Mouse (Mus musculus): ENCODE data around the gene Nlgn3. TPM values are rescaled to one million over a fixed set of nuclear protein-coding genes. Genes with fewer than 3 reads are reported as not detected.

The Nlgn3 gene
- total and polyA plus RNA-seq, 3 experiments = 0.04 to 0.76 (median 0.12) TPM

GRCm38 (mm10) chrX:101369001-101369400 is 70.0 kb downstream of the Nlgn3 start:
- Histone ChIP-seq H3K27ac (ENCODE audit: insufficient read depth, low read depth) (no peak overlapping the region), H3K4me1 (ENCODE audit: control insufficient read depth in 1 of 2, insufficient read depth in 2 of 2) (peaks cover 0 to 7% of the 10 kb centered on the region in 2 experiments; a peak in 2 of 4 replicates), H3K27me3 (replicated peaks) (no peaks in the 10 kb centered on the region), H3K4me3 (replicated peaks in 1 of 3; ENCODE audit: low read depth in 2 of 3, low read length in 2 of 3, poor library complexity in 1 of 3) (no peak overlapping the region), H3K9me3 (replicated peaks; ENCODE audit: low read length) (no peaks in the 10 kb centered on the region), H3K79me2 (replicated peaks; ENCODE audit: control insufficient read depth, extremely low read depth, insufficient read depth, poor library complexity, severe bottlenecking) (no peaks in the 10 kb centered on the region), H3K4me2 (ENCODE audit: insufficient read depth, low read depth, poor library complexity, severe bottlenecking) (no peak overlapping the region), H3K36me3 (replicated peaks in 1 of 2; ENCODE audit: control insufficient read depth in 1 of 2, insufficient read depth in 1 of 2, low read length in 1 of 2) (no peaks in the 10 kb centered on the region), H3K9ac (ENCODE audit: insufficient read depth, low read depth) (no peak overlapping the region)
- peak; percentile 49 for DNase-seq (ENCODE audit: extremely low read depth)
- dilution Hi-C loops (cut with MboI; ENCODE audit: extremely low pct_ligation_motif_present, extremely low pct_unique_long_range_greater_than_20kb, low sequenced_read_pairs) (no loop called here), in situ Hi-C loops (cut with MboI; ENCODE audit: low pct_ligation_motif_present, low pct_unique_long_range_greater_than_20kb, low sequenced_read_pairs) (no loop called here)
- TF ChIP-seq TBP (conservative IDR thresholded peaks at IDR 0.05; ENCODE audit: low read depth, low read length) (no peak), NRF1 (IDR thresholded peaks at IDR 0.05; ENCODE audit: low read depth, low read length) (no peak), JUN (IDR thresholded peaks at IDR 0.05; ENCODE audit: insufficient read depth, low read depth, low read length) (peak; percentile 45), UBTF (IDR thresholded peaks at IDR 0.05; ENCODE audit: low read depth, low read length) (no peak), JUND (conservative IDR thresholded peaks at IDR 0.05; ENCODE audit: low read depth, low read length) (peak; percentile 60; the same call in 1 of the 2 replicates), MEF2A (IDR thresholded peaks at IDR 0.05; ENCODE audit: borderline replicate concordance, low read depth, low read length) (peak; percentile 34; the same call in 1 of the 2 replicates), SIN3A (IDR thresholded peaks at IDR 0.05; ENCODE audit: low read length) (no peak), MAZ (IDR thresholded peaks at IDR 0.05; ENCODE audit: low read depth, low read length) (no peak), NELFE (IDR thresholded peaks at IDR 0.05; ENCODE audit: low read depth, low read length) (no peak), RCOR1 (conservative IDR thresholded peaks at IDR 0.05; ENCODE audit: low read depth, low read length) (no peak), POLR2AphosphoS2 (IDR thresholded peaks at IDR 0.05; ENCODE audit: low read depth, low read length) (no peak), EP300 (IDR thresholded peaks at IDR 0.05; ENCODE audit: low read length) (peak; percentile 63), ELF1 (IDR thresholded peaks at IDR 0.05; ENCODE audit: low read depth, low read length) (peak; percentile 49; the same call in 1 of the 2 replicates), IRF4 (IDR thresholded peaks at IDR 0.05; ENCODE audit: low read depth, low read length) (peak; percentile 85), E2F4 (IDR thresholded peaks at IDR 0.05; ENCODE audit: insufficient replicate concordance, low read depth, low read length) (no peak), BHLHE40 (IDR thresholded peaks at IDR 0.05; ENCODE audit: low read depth, low read length) (0 out of 2 replicates have a peak, but pooled peaks have one; percentile 31)

GRCm38 (mm10) chrX:101370573-101370972 is 71.6 kb downstream of the Nlgn3 start:
- no peaks in the 10 kb centered on the region for H3K9me3 ChIP-seq (replicated peaks; ENCODE audit: low read length)
- H3K4me3 ChIP-seq (replicated peaks in 1 of 3; ENCODE audit: low read depth in 2 of 3, low read length in 2 of 3, poor library complexity in 1 of 3) = no peak overlapping the region
- no peak for DNase-seq (ENCODE audit: extremely low read depth)
- no peaks in the 10 kb centered on the region for H3K36me3 ChIP-seq (replicated peaks in 1 of 2; ENCODE audit: control insufficient read depth in 1 of 2, insufficient read depth in 1 of 2, low read length in 1 of 2)
- no peaks in the 10 kb centered on the region for H3K79me2 ChIP-seq (replicated peaks; ENCODE audit: control insufficient read depth, extremely low read depth, insufficient read depth, poor library complexity, severe bottlenecking)
- H3K27ac ChIP-seq (ENCODE audit: insufficient read depth, low read depth) = no peak overlapping the region
- no peaks in the 10 kb centered on the region for H3K27me3 ChIP-seq (replicated peaks)
- in situ Hi-C loops (cut with MboI; ENCODE audit: low pct_ligation_motif_present, low pct_unique_long_range_greater_than_20kb, low sequenced_read_pairs) (no loop called here), dilution Hi-C loops (cut with MboI; ENCODE audit: extremely low pct_ligation_motif_present, extremely low pct_unique_long_range_greater_than_20kb, low sequenced_read_pairs) (no loop called here)
- peaks cover 0 to 7% of the 10 kb centered on the region in 2 experiments; a peak in 2 of 4 replicates for H3K4me1 ChIP-seq (ENCODE audit: control insufficient read depth in 1 of 2, insufficient read depth in 2 of 2)
- no peak overlapping the region for H3K4me2 ChIP-seq (ENCODE audit: insufficient read depth, low read depth, poor library complexity, severe bottlenecking)
- H3K9ac ChIP-seq (ENCODE audit: insufficient read depth, low read depth) = no peak overlapping the region
- TF ChIP-seq NRF1 (IDR thresholded peaks at IDR 0.05; ENCODE audit: low read depth, low read length) (no peak), MAX (IDR thresholded peaks at IDR 0.05; ENCODE audit: low read length) (no peak), GABPA (IDR thresholded peaks at IDR 0.05; ENCODE audit: insufficient replicate concordance, low read depth, low read length) (no peak), E2F4 (IDR thresholded peaks at IDR 0.05; ENCODE audit: insufficient replicate concordance, low read depth, low read length) (no peak), ZC3H11A (IDR thresholded peaks at IDR 0.05; ENCODE audit: low read depth, low read length) (no peak), MXI1 (IDR thresholded peaks at IDR 0.05; ENCODE audit: low read depth, low read length) (no peak), USF1 (IDR thresholded peaks at IDR 0.05; ENCODE audit: low read depth, low read length) (no peak), CHD2 (IDR thresholded peaks at IDR 0.05; ENCODE audit: low read length) (no peak), MAFK (IDR thresholded peaks at IDR 0.05; ENCODE audit: insufficient replicate concordance, low read length) (no peak)
